Mouse (Mus musculus): ENCODE data around the gene Rasl10a. TPM values are rescaled to one million over a fixed set of nuclear protein-coding genes. Genes with fewer than 3 reads are reported as not detected.

The Rasl10a gene
- polyA plus RNA-seq, 1 experiment from 2014 or later = 0.84 TPM

DNA sequence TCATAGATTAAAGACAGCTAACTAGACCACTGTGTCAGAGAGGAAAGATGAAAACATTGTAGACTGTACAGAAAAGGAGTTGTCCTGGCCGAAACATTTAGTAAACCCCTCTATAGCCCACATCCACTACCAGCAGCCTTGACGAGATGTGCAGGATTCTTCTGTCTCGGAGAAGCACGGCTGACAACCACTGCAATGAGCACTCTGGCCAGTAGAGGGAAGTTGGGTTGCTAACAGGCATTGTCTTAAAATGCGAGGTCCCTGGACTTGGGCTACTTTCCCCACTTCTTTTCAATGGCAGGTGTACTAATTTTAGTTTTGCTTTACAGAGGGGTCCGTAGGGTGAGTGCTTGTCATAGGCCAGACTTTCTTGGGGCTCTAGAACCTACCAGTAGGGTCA is 40.4 kb upstream of the Rasl10a start:
- Histone ChIP-seq H3K9ac (ENCODE audit: low read length) (no peak overlapping the region), H3K4me3 (ENCODE audit: low read depth, low read length) (no peak overlapping the region), H3K4me1 (ENCODE audit: control insufficient read depth, insufficient read depth, low read length) (no peaks in the 10 kb centered on the region), H3K9me3 (ENCODE audit: control insufficient read depth, low read length) (no peaks in the 10 kb centered on the region), H3K4me2 (ENCODE audit: low read depth, severe bottlenecking) (no peak overlapping the region), H3K27me3 (ENCODE audit: control insufficient read depth, insufficient read depth, low read length) (no peaks in the 10 kb centered on the region), H3K27ac (replicated peaks; ENCODE audit: low read depth, low read length) (no peak overlapping the region), H3K36me3 (ENCODE audit: control insufficient read depth, insufficient read depth, low read length) (peaks cover 16% of the 10 kb centered on the region)
- DNase-seq (ENCODE audit: low spot score) (no peak), ATAC-seq (ENCODE audit: insufficient number of reproducible peaks, low FRiP score, low TSS enrichment, low read depth) (no peak)
- WGBS = 80% methylated on average over 6 of the region's 6 CpGs

DNA sequence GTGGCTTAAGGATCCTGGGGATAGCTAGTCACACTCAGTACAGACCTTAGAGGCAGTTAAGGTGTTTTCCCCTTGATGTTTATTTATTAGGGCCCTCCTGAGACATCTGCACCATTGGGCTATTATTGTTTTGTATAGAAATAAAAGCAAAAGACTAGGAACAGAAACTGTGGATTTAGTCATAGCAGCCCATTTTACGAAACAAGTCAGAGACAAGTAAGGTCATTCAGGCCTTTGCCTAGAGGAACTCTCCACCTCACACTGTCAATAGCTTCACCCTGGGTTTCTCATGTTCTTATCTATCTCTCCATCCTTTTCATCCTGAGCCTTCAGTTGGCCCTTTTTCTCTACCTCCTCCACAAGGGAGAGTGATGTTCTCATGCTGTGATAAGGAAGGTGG is 32.8 kb upstream of the Rasl10a start:
- H3K4me3 ChIP-seq (ENCODE audit: low read depth, low read length) = no peak overlapping the region
- no peak for ATAC-seq (ENCODE audit: insufficient number of reproducible peaks, low FRiP score, low TSS enrichment, low read depth)
- no peak for DNase-seq (ENCODE audit: low spot score)
- 97% methylated on average over 1 of the region's 1 CpGs for WGBS
- no peaks in the 10 kb centered on the region for H3K27me3 ChIP-seq (ENCODE audit: control insufficient read depth, insufficient read depth, low read length)
- H3K9me3 ChIP-seq (ENCODE audit: control insufficient read depth, low read length) = no peaks in the 10 kb centered on the region
- peaks cover 5% of the 10 kb centered on the region; the same call in 1 of the 2 replicates for H3K36me3 ChIP-seq (ENCODE audit: control insufficient read depth, insufficient read depth, low read length)
- no peaks in the 10 kb centered on the region for H3K4me1 ChIP-seq (ENCODE audit: control insufficient read depth, insufficient read depth, low read length)
- no peak overlapping the region for H3K9ac ChIP-seq (ENCODE audit: low read length)
- H3K4me2 ChIP-seq (ENCODE audit: low read depth, severe bottlenecking) = no peak overlapping the region
- H3K27ac ChIP-seq (replicated peaks; ENCODE audit: low read depth, low read length) = no peak overlapping the region

DNA sequence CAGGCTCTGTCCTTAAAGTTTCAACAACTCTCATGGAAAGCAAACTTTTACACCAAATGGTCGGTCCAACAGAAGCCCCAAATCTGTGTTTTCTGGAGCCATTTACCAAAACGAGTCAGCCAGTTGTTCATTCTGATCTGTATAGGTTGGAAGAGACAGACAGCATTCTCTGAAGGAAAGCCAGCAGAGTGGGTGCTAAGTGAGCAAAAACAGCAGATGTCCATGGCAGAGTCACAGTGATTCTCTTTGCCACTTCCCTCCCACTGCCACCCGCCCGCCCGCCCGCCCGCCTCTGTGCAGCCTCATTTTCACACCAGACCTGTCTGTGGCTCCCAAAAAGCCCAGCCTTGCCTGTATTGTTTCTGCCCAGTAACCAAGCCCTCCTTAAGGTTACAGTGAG is 29.7 kb upstream of the Rasl10a start:
- Histone ChIP-seq H3K36me3 (ENCODE audit: control insufficient read depth, insufficient read depth, low read length) (peaks cover 7% of the 10 kb centered on the region; the same call in 1 of the 2 replicates), H3K4me3 (ENCODE audit: low read depth, low read length) (no peak overlapping the region), H3K9ac (ENCODE audit: low read length) (no peak overlapping the region), H3K4me2 (ENCODE audit: low read depth, severe bottlenecking) (no peak overlapping the region), H3K27ac (replicated peaks; ENCODE audit: low read depth, low read length) (no peak overlapping the region), H3K4me1 (ENCODE audit: control insufficient read depth, insufficient read depth, low read length) (no peaks in the 10 kb centered on the region), H3K9me3 (ENCODE audit: control insufficient read depth, low read length) (no peaks in the 10 kb centered on the region), H3K27me3 (ENCODE audit: control insufficient read depth, insufficient read depth, low read length) (no peaks in the 10 kb centered on the region)
- ATAC-seq (ENCODE audit: insufficient number of reproducible peaks, low FRiP score, low TSS enrichment, low read depth) = no peak
- DNase-seq (ENCODE audit: low spot score) = no peak
- 93% methylated on average over 7 of the region's 7 CpGs for WGBS

DNA sequence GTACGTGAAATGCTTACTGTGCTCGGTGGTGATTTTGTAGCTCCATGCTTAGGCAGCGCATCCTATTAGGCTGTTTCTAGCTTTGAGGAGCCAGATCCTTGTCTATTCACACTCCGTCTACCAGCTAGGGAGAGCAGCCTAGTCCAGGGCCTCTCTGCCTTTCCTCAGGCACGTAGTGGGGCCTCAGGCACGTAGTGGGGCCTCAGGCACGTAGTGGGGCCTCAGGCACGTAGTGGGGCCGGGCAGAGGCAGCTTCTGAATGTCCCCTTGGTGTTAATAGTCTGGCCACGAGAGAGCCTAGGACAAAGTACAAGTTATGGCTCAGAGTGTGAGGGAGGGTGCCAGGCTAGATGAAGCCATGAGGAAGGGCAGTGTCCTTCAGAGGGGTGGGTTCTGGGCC is 25.2 kb upstream of the Rasl10a start:
- Histone ChIP-seq H3K27me3 (ENCODE audit: control insufficient read depth, insufficient read depth, low read length) (no peaks in the 10 kb centered on the region), H3K27ac (replicated peaks; ENCODE audit: low read depth, low read length) (no peak overlapping the region), H3K4me1 (ENCODE audit: control insufficient read depth, insufficient read depth, low read length) (no peaks in the 10 kb centered on the region), H3K36me3 (ENCODE audit: control insufficient read depth, insufficient read depth, low read length) (peaks cover 17% of the 10 kb centered on the region; the same call in 1 of the 2 replicates), H3K4me3 (ENCODE audit: low read depth, low read length) (no peak overlapping the region), H3K9me3 (ENCODE audit: control insufficient read depth, low read length) (no peaks in the 10 kb centered on the region), H3K9ac (ENCODE audit: low read length) (no peak overlapping the region), H3K4me2 (ENCODE audit: low read depth, severe bottlenecking) (no peak overlapping the region)
- DNase-seq (ENCODE audit: low spot score) (no peak), ATAC-seq (ENCODE audit: insufficient number of reproducible peaks, low FRiP score, low TSS enrichment, low read depth) (no peak)
- 95% methylated on average over 10 of the region's 10 CpGs for WGBS

DNA sequence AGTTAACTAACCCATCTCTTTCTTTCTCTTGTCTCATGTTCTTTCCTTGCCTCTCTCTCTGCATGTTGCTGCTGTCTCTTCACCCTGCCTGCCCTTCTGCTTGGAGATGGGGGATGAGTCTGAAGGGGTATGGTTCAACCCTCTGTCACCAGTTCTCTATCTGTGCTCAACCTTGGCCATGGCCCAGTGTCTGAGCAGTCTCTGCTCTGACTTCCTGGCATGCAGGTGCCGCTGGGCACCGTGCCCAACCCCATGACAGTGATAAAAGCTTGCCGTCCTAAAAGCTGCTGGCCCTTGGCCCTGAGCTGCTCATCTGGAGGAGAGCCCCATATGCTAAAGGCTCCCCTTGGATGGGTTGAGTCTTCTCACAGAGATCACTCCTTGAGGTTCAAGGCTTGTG is 24.8 kb upstream of the Rasl10a start:
- no peak for DNase-seq (ENCODE audit: low spot score)
- H3K9ac ChIP-seq (ENCODE audit: low read length) = no peak overlapping the region
- H3K27me3 ChIP-seq (ENCODE audit: control insufficient read depth, insufficient read depth, low read length) = no peaks in the 10 kb centered on the region
- no peaks in the 10 kb centered on the region for H3K9me3 ChIP-seq (ENCODE audit: control insufficient read depth, low read length)
- ATAC-seq (ENCODE audit: insufficient number of reproducible peaks, low FRiP score, low TSS enrichment, low read depth) = no peak
- WGBS = 97% methylated on average over 3 of the region's 3 CpGs
- H3K4me3 ChIP-seq (ENCODE audit: low read depth, low read length) = no peak overlapping the region
- no peaks in the 10 kb centered on the region for H3K4me1 ChIP-seq (ENCODE audit: control insufficient read depth, insufficient read depth, low read length)
- H3K4me2 ChIP-seq (ENCODE audit: low read depth, severe bottlenecking) = no peak overlapping the region
- no peak overlapping the region for H3K27ac ChIP-seq (replicated peaks; ENCODE audit: low read depth, low read length)
- H3K36me3 ChIP-seq (ENCODE audit: control insufficient read depth, insufficient read depth, low read length) = peaks cover 17% of the 10 kb centered on the region; the same call in 1 of the 2 replicates

DNA sequence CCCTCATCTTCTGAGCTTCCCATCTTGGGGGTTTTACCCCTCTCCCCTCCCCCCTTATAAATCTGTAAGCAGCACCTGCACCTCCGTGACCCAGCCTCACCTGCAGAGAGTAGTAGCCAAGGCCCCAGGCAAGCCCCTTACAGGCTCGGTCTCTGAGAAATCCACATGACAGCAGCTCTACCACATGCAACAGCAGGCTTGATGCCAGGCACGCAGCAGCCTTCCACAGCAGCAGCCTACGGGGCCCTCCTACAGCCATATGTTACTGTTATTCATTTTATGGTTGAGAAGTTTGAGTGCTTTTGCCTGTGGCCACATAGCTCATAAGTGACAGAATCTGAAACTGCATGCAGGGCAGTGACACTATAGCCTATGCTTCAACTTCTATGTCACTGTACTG is 22.5 kb upstream of the Rasl10a start:
- Histone ChIP-seq H3K9ac (ENCODE audit: low read length) (no peak overlapping the region), H3K36me3 (ENCODE audit: control insufficient read depth, insufficient read depth, low read length) (peaks cover 23% of the 10 kb centered on the region), H3K4me1 (ENCODE audit: control insufficient read depth, insufficient read depth, low read length) (no peaks in the 10 kb centered on the region), H3K9me3 (ENCODE audit: control insufficient read depth, low read length) (no peaks in the 10 kb centered on the region), H3K27me3 (ENCODE audit: control insufficient read depth, insufficient read depth, low read length) (no peaks in the 10 kb centered on the region), H3K27ac (replicated peaks; ENCODE audit: low read depth, low read length) (no peak overlapping the region), H3K4me2 (ENCODE audit: low read depth, severe bottlenecking) (no peak overlapping the region), H3K4me3 (ENCODE audit: low read depth, low read length) (no peak overlapping the region)
- ATAC-seq (ENCODE audit: insufficient number of reproducible peaks, low FRiP score, low TSS enrichment, low read depth) (no peak), DNase-seq (ENCODE audit: low spot score) (no peak)
- WGBS = 90% methylated on average over 4 of the region's 4 CpGs

DNA sequence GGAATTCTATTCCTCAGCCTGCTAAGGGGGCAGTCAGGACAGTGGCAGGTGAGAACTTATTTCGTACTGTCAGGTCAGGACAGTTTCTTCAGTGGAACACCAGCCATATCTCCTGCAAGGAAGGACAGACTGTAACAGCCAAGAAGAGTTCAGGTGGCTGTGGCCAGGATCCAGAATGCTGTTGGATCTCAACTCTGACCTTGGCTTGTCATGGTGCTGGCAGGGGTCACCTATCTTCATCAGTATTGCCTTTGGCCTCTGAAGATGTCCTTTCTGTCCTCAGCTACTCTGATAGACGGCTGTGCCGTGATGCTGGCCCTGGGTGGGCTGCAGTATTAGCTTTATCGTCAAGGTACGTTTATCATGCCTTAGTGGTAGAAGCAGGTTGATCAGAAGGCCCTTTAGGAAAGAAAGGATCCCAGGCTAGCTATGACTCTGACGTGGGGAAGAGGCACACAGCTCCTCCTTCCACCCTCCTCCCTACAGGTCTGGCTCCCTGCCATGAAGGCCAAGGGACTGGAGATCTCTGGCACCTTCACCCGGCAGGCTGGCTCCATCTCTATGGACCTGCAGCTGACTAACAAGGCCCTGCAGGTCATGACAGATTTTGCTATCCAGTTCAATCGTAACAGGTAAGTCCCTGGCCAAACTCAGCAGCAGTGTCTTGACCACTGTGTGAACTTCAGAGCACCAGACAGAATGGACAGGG is 20.6 kb upstream of the Rasl10a start:
- no peak overlapping the region for H3K27ac ChIP-seq (replicated peaks; ENCODE audit: low read depth, low read length)
- H3K9ac ChIP-seq (ENCODE audit: low read length) = no peak overlapping the region
- no peaks in the 10 kb centered on the region for H3K4me1 ChIP-seq (ENCODE audit: control insufficient read depth, insufficient read depth, low read length)
- no peaks in the 10 kb centered on the region for H3K27me3 ChIP-seq (ENCODE audit: control insufficient read depth, insufficient read depth, low read length)
- no peak for ATAC-seq (ENCODE audit: insufficient number of reproducible peaks, low FRiP score, low TSS enrichment, low read depth)
- no peak overlapping the region for H3K4me2 ChIP-seq (ENCODE audit: low read depth, severe bottlenecking)
- DNase-seq (ENCODE audit: low spot score) = no peak
- 85% methylated on average over 8 of the region's 8 CpGs for WGBS
- no peaks in the 10 kb centered on the region for H3K9me3 ChIP-seq (ENCODE audit: control insufficient read depth, low read length)
- H3K4me3 ChIP-seq (ENCODE audit: low read depth, low read length) = no peak overlapping the region
- H3K36me3 ChIP-seq (ENCODE audit: control insufficient read depth, insufficient read depth, low read length) = peaks cover 21% of the 10 kb centered on the region

DNA sequence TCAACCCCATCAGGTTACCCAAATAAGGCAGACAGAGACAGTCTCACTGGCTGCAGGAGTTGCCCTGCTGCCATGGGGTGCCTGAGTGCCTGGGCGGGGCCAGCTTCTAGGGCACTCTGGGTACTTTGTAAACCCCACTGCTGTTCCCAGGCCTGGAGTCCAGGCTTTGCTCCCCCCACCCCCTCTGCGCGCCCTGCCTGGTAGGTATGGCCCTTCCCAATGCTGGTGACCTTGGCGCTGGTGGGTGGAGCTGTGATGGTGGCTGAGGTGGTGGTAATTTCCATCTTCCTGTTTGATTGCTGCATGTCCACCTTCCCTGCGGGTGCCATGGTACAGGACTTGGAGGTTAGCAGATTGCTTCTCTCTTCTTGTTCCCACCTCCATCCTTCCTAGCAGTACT is 17.3 kb upstream of the Rasl10a start:
- DNase-seq (ENCODE audit: low spot score) = no peak
- H3K9ac ChIP-seq (ENCODE audit: low read length) = no peak overlapping the region
- no peak overlapping the region for H3K4me3 ChIP-seq (ENCODE audit: low read depth, low read length)
- no peaks in the 10 kb centered on the region for H3K4me1 ChIP-seq (ENCODE audit: control insufficient read depth, insufficient read depth, low read length)
- peaks cover 13% of the 10 kb centered on the region for H3K36me3 ChIP-seq (ENCODE audit: control insufficient read depth, insufficient read depth, low read length)
- H3K9me3 ChIP-seq (ENCODE audit: control insufficient read depth, low read length) = no peaks in the 10 kb centered on the region
- ATAC-seq (ENCODE audit: insufficient number of reproducible peaks, low FRiP score, low TSS enrichment, low read depth) = no peak
- WGBS = 88% methylated on average over 5 of the region's 5 CpGs
- no peak overlapping the region; the same call in 1 of the 2 replicates for H3K4me2 ChIP-seq (ENCODE audit: low read depth, severe bottlenecking)
- H3K27ac ChIP-seq (replicated peaks; ENCODE audit: low read depth, low read length) = no peak overlapping the region
- no peaks in the 10 kb centered on the region for H3K27me3 ChIP-seq (ENCODE audit: control insufficient read depth, insufficient read depth, low read length)
